ENCODE assay signal across 15 mouse cellular contexts in the genomic region with DNA sequence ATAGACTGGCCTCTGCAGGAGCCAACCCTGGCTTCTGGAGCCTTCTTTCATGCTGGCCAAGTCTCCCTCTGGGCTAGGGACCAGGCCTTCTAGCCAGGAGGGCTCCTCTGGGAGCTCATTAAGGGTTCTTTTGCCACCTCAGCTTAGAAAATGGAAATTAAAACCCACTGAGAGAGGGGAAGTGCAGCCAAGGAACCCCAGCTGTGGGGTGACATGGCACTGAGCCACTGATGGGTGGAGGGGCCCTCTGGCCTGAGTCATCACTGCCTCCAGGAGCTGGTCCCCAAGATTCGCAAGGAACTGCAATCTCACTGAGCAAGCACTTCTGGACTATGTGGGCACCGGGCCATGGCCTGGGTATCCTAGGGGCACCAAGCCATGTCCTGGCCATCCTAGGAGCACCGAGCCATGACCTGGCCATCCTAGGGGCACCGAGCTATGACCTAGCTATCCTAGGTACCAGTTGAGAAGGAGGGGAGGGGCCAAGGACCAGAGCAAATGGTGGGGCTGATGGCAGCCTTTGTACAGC. TPM values are rescaled to one million over a fixed set of nuclear protein-coding genes. Genes with fewer than 3 reads are reported as not detected.
DNase-seq lines count a peak whose midpoint lies in the region; ATAC-seq and TF ChIP-seq lines count a peak whose summit lies in the region.
"Had no signal": no experiment of that assay in that cellular context is flagged by ENCODE, and none has a peak within 500 bp of the region (broad histone marks: within the 10 kb centered on the region; RNA-seq: fewer than 3 reads in every experiment).

No protein-coding gene starts in this region.

- no peak for TF ChIP-seq EP300 in lung, postnatal 0 days (IDR thresholded peaks at IDR 0.05)

- no peaks in the 10 kb centered on the region for H3K36me3 ChIP-seq in heart, embryonic 10.5 days
- no peaks in the 10 kb centered on the region for H3K36me3 ChIP-seq in lung, embryonic 15.5 days
- no peaks in the 10 kb centered on the region for H3K36me3 ChIP-seq in lung, postnatal 0 days (ENCODE audit: insufficient read depth, low read length)
- H3K36me3 ChIP-seq in limb, embryonic 15.5 days: no peaks in the 10 kb centered on the region
- H3K36me3 ChIP-seq in midbrain, embryonic 11.5 days (ENCODE audit: control insufficient read depth, insufficient read depth, low read length): no peaks in the 10 kb centered on the region
- no peaks in the 10 kb centered on the region for H3K36me3 ChIP-seq in forebrain, embryonic 10.5 days (replicated peaks)

- no peak for ATAC-seq in lung, embryonic 15.5 days (ENCODE audit: borderline replicate concordance, extremely low read depth, low FRiP score, low TSS enrichment)
- ATAC-seq in lung, postnatal 0 days: no peak
- ATAC-seq in limb, embryonic 15.5 days (ENCODE audit: insufficient number of reproducible peaks, low FRiP score, low TSS enrichment, low read depth): no peak
- no peak for ATAC-seq in midbrain, embryonic 11.5 days (ENCODE audit: low FRiP score)
- ATAC-seq: CD4-positive, CD25-positive, alpha-beta regulatory T cell, adult 4 months; hindbrain, postnatal 0 days had no signal

- peaks cover 31% of the 10 kb centered on the region for H3K27me3 ChIP-seq in heart, embryonic 10.5 days (ENCODE audit: insufficient read depth, poor library complexity, severe bottlenecking)
- no peaks in the 10 kb centered on the region for H3K27me3 ChIP-seq in lung, embryonic 15.5 days
- no peaks in the 10 kb centered on the region for H3K27me3 ChIP-seq in lung, postnatal 0 days (replicated peaks; ENCODE audit: insufficient read depth, low read length)
- no peaks in the 10 kb centered on the region for H3K27me3 ChIP-seq in limb, embryonic 15.5 days
- no peaks in the 10 kb centered on the region for H3K27me3 ChIP-seq in midbrain, embryonic 11.5 days (ENCODE audit: control insufficient read depth, insufficient read depth, low read length)
- 0 out of 2 replicates have a peak, but pooled peaks cover 5% of the 10 kb centered on the region for H3K27me3 ChIP-seq in forebrain, embryonic 10.5 days (ENCODE audit: poor library complexity, severe bottlenecking)

- H3K4me1 ChIP-seq in heart, embryonic 10.5 days: peaks cover 49% of the 10 kb centered on the region
- H3K4me1 ChIP-seq in lung, embryonic 15.5 days: peaks cover 57% of the 10 kb centered on the region
- peaks cover 17% of the 10 kb centered on the region for H3K4me1 ChIP-seq in lung, postnatal 0 days (ENCODE audit: insufficient read depth, low read depth, low read length)
- H3K4me1 ChIP-seq in limb, embryonic 15.5 days: peaks cover 51% of the 10 kb centered on the region
- 0 out of 2 replicates have a peak, but pooled peaks cover 2% of the 10 kb centered on the region for H3K4me1 ChIP-seq in midbrain, embryonic 11.5 days (ENCODE audit: control insufficient read depth, insufficient read depth, low read length)
- peaks cover 39% of the 10 kb centered on the region for H3K4me1 ChIP-seq in forebrain, embryonic 10.5 days
- H3K4me1 ChIP-seq: megakaryocyte, embryonic 14.5 days had no signal

- H3K27ac ChIP-seq in heart, embryonic 10.5 days: peak overlapping the region; percentile 13; the same call in 1 of the 2 replicates
- H3K27ac ChIP-seq in lung, embryonic 15.5 days: peak overlapping the region; percentile 48; the same call in 1 of the 2 replicates
- no peak overlapping the region for H3K27ac ChIP-seq in lung, postnatal 0 days (ENCODE audit: low read length)
- 0 out of 2 replicates have a peak overlapping the region, but pooled peaks have one; percentile 22 for H3K27ac ChIP-seq in limb, embryonic 15.5 days
- H3K27ac ChIP-seq in midbrain, embryonic 11.5 days (ENCODE audit: low read depth, low read length): no peak overlapping the region
- H3K27ac ChIP-seq in forebrain, embryonic 10.5 days: no peak overlapping the region
- H3K27ac ChIP-seq: hindbrain, postnatal 0 days; liver, embryonic 14.5 days had no signal

- WGBS in heart, embryonic 10.5 days: 85% methylated on average over 4 of the region's 4 CpGs
- 80% methylated on average over 4 of the region's 4 CpGs for WGBS in lung, embryonic 15.5 days
- WGBS in lung, postnatal 0 days: 77% methylated on average over 4 of the region's 4 CpGs
- WGBS in limb, embryonic 15.5 days: 85% methylated on average over 4 of the region's 4 CpGs
- 89% methylated on average over 4 of the region's 4 CpGs for WGBS in midbrain, embryonic 11.5 days
- 90% methylated on average over 4 of the region's 4 CpGs for WGBS in forebrain, embryonic 10.5 days

- H3K9ac ChIP-seq in lung, embryonic 15.5 days: no peak overlapping the region
- H3K9ac ChIP-seq in lung, postnatal 0 days (replicated peaks; ENCODE audit: low read depth): no peak overlapping the region
- H3K9ac ChIP-seq in limb, embryonic 15.5 days: no peak overlapping the region
- H3K9ac ChIP-seq in midbrain, embryonic 11.5 days (ENCODE audit: low read length): no peak overlapping the region
- H3K9ac ChIP-seq: liver, embryonic 14.5 days had no signal

- H3K4me2 ChIP-seq in lung, embryonic 15.5 days: peak overlapping the region; percentile 29
- H3K4me2 ChIP-seq in lung, postnatal 0 days (replicated peaks; ENCODE audit: low read depth, low read length): no peak overlapping the region
- H3K4me2 ChIP-seq in limb, embryonic 15.5 days: no peak overlapping the region
- H3K4me2 ChIP-seq in midbrain, embryonic 11.5 days: no peak overlapping the region

- no peak overlapping the region for H3K4me3 ChIP-seq in heart, embryonic 10.5 days
- H3K4me3 ChIP-seq in lung, embryonic 15.5 days: peak overlapping the region; percentile 21
- no peak overlapping the region for H3K4me3 ChIP-seq in lung, postnatal 0 days (ENCODE audit: low read depth, low read length)
- no peak overlapping the region for H3K4me3 ChIP-seq in limb, embryonic 15.5 days
- no peak overlapping the region for H3K4me3 ChIP-seq in midbrain, embryonic 11.5 days (ENCODE audit: low read depth, low read length)
- H3K4me3 ChIP-seq in forebrain, embryonic 10.5 days: no peak overlapping the region
- H3K4me3 ChIP-seq: megakaryocyte, embryonic 14.5 days had no signal

- DNase-seq in heart, embryonic 10.5 days (ENCODE audit: low spot score): no peak
- DNase-seq in heart, postnatal 4 days: no peak
- DNase-seq in lung, postnatal 0 days (ENCODE audit: low spot score): no peak
- peak; percentile 37 for DNase-seq in brain, adult 2 months (ENCODE audit: low read depth, low spot score)
- no peak for DNase-seq in midbrain, embryonic 11.5 days (ENCODE audit: low spot score, missing footprints)
- no peak for DNase-seq in forebrain, embryonic 10.5 days (ENCODE audit: extremely low spot score, low spot score)
- DNase-seq: cerebellum, adult 9-10 months; gastrocnemius, postnatal 25 days had no signal

- no peaks in the 10 kb centered on the region for H3K9me3 ChIP-seq in heart, embryonic 10.5 days
- H3K9me3 ChIP-seq in lung, embryonic 15.5 days: no peaks in the 10 kb centered on the region
- no peaks in the 10 kb centered on the region for H3K9me3 ChIP-seq in lung, postnatal 0 days (ENCODE audit: low read length)
- no peaks in the 10 kb centered on the region for H3K9me3 ChIP-seq in limb, embryonic 15.5 days
- H3K9me3 ChIP-seq in midbrain, embryonic 11.5 days (ENCODE audit: control insufficient read depth, low read length): no peaks in the 10 kb centered on the region
- H3K9me3 ChIP-seq in forebrain, embryonic 10.5 days: no peaks in the 10 kb centered on the region
- H3K9me3 ChIP-seq: megakaryocyte, embryonic 14.5 days had no signal

- no peak for TF ChIP-seq CTCF in lung, postnatal 0 days (IDR thresholded peaks at IDR 0.05)

RNA-seq across cellular contexts. Expression of a gene that starts 28.0 kb away (rescaled TPM):
- 3.0 and 5.5 TPM in 2 replicates for polyA plus RNA-seq in heart, embryonic 10.5 days (2016; fragmentation: Nextera tagmentation; extraction: Ambion mirVana)
- total RNA-seq in heart, postnatal 4 days (2021): 10 to 100 TPM; 11.0 to 11.4 TPM
- 19.6 and 23.2 TPM in 2 replicates for polyA plus RNA-seq in lung, embryonic 15.5 days (2015; fragmentation: Nextera tagmentation; extraction: Ambion mirVana)
- 8.4 and 13.8 TPM in 2 replicates for polyA plus RNA-seq in lung, postnatal 0 days (2015; fragmentation: Nextera tagmentation; extraction: Ambion mirVana)
- polyA plus RNA-seq in limb, embryonic 15.5 days (2015; fragmentation: Nextera tagmentation; extraction: Ambion mirVana): 15.2 and 16.0 TPM in 2 replicates
- 1.8 and 2.0 TPM in 2 replicates for polyA plus RNA-seq in midbrain, embryonic 11.5 days (2014; fragmentation: Nextera tagmentation; extraction: Ambion mirVana)
- 1.1 and 1.9 TPM in 2 replicates for polyA plus RNA-seq in forebrain, embryonic 10.5 days (2016; fragmentation: Nextera tagmentation; extraction: Ambion mirVana)

RNA-seq across cellular contexts. Expression of a gene that starts 39.1 kb away (rescaled TPM):
- 0.14 and 0.30 TPM in 2 replicates for polyA plus RNA-seq in heart, embryonic 10.5 days (2016; fragmentation: Nextera tagmentation; extraction: Ambion mirVana)
- under 1 TPM; 0.45 to 0.48 TPM for total RNA-seq in heart, postnatal 4 days (2021)
- 3.2 and 3.7 TPM in 2 replicates for polyA plus RNA-seq in lung, embryonic 15.5 days (2015; fragmentation: Nextera tagmentation; extraction: Ambion mirVana)
- polyA plus RNA-seq in lung, postnatal 0 days (2015; fragmentation: Nextera tagmentation; extraction: Ambion mirVana): 1.3 TPM in 2 replicates
- 0.23 and 0.24 TPM in 2 replicates for polyA plus RNA-seq in limb, embryonic 15.5 days (2015; fragmentation: Nextera tagmentation; extraction: Ambion mirVana)
- polyA plus RNA-seq in midbrain, embryonic 11.5 days (2014; fragmentation: Nextera tagmentation; extraction: Ambion mirVana): 0.11 TPM in 2 replicates
- 0.05 and 0.12 TPM in 2 replicates for polyA plus RNA-seq in forebrain, embryonic 10.5 days (2016; fragmentation: Nextera tagmentation; extraction: Ambion mirVana)
- total RNA-seq: gastrocnemius, postnatal 25 days had no signal
- polyA plus RNA-seq: CD4-positive, CD25-positive, alpha-beta regulatory T cell, adult 4 months had no signal

RNA-seq across cellular contexts. Expression of a gene that starts 46.9 kb away (rescaled TPM):
- polyA plus RNA-seq in heart, embryonic 10.5 days (2016; fragmentation: Nextera tagmentation; extraction: Ambion mirVana): 0.06 and 0.30 TPM in 2 replicates
- total RNA-seq in heart, postnatal 4 days (2021): not detected
- 14.1 and 16.7 TPM in 2 replicates for polyA plus RNA-seq in lung, embryonic 15.5 days (2015; fragmentation: Nextera tagmentation; extraction: Ambion mirVana)
- 65.3 and 73.6 TPM in 2 replicates for polyA plus RNA-seq in lung, postnatal 0 days (2015; fragmentation: Nextera tagmentation; extraction: Ambion mirVana)
- polyA plus RNA-seq in limb, embryonic 15.5 days (2015; fragmentation: Nextera tagmentation; extraction: Ambion mirVana): 27.6 and 28.8 TPM in 2 replicates
- polyA plus RNA-seq in midbrain, embryonic 11.5 days (2014; fragmentation: Nextera tagmentation; extraction: Ambion mirVana): 0.22 and 0.34 TPM in 2 replicates
- 0.92 and 1.0 TPM in 2 replicates for polyA plus RNA-seq in forebrain, embryonic 10.5 days (2016; fragmentation: Nextera tagmentation; extraction: Ambion mirVana)
- total RNA-seq: gastrocnemius, postnatal 25 days; left cerebral cortex, adult 18-20 months had no signal
- polyA plus RNA-seq: CD4-positive, CD25-positive, alpha-beta regulatory T cell, adult 4 months had no signal

Comparison
In these comparisons a context has a peak if more than half of its experiments do, and no peak if none do; other contexts are left out.
1. H3K27ac ChIP-seq: peak in heart, embryonic 10.5 days (single experiment), lung, embryonic 15.5 days (single experiment) and limb, embryonic 15.5 days (single experiment); none in lung, postnatal 0 days (single experiment), midbrain, embryonic 11.5 days (single experiment) and forebrain, embryonic 10.5 days (single experiment).